Mouse (Mus musculus) frontal cortex, adult 2 months (tissue): ENCODE data around the gene Sh3glb1. TPM values are rescaled to one million over a fixed set of nuclear protein-coding genes. Genes with fewer than 3 reads are reported as not detected.

Experiments used
- polyA plus RNA-seq: library from polyadenylated mRNA; depleted of rRNA; stranded (reverse); fragments of >200 nt; gene quantifications from 2 replicates; pipeline ENCODE4 v1.2.3, GENCODE M21; 2012; rRNA removed

Gene Sh3glb1
- polyA plus RNA-seq, 1 experiment, result 31.0 TPM

Other genes starting within 250 kb of the Sh3glb1 start
- 21.7 and 22.3 TPM in 2 replicates for gene Hs2st1, start 150.2 kb downstream of the Sh3glb1 start, polyA plus RNA-seq
- gene Selenof, start 150.0 kb downstream of the Sh3glb1 start, polyA plus RNA-seq, result 267 and 289 TPM in 2 replicates
- 4.6 and 8.8 TPM in 2 replicates for gene Clca3a1, start 40.6 kb upstream of the Sh3glb1 start, polyA plus RNA-seq
- 0.53 and 0.74 TPM in 2 replicates for gene Clca3a2, start 99.2 kb upstream of the Sh3glb1 start, polyA plus RNA-seq
- not detected in 2 replicates for gene Clca3b, start 129.0 kb upstream of the Sh3glb1 start, polyA plus RNA-seq
- 0.02 TPM in 1 of 2 replicates, not detected in the other for gene Clca4b, start 212.2 kb upstream of the Sh3glb1 start, polyA plus RNA-seq